Mouse (Mus musculus) erythroblast, embryonic 14.5 days (primary cell): ENCODE results near the gene Ncor1.

Experiments used
- GATA1 ChIP-seq: IDR thresholded peaks from 2 replicates; pipeline ENCODE4 v1.6.1; 2012; ENCODE audit warnings: low read length, inconsistent platforms, mixed read lengths
- TAL1 ChIP-seq: IDR thresholded peaks from 3 replicates; pipeline ENCODE4 v1.6.1; 2012; ENCODE audit warnings: low read length, inconsistent platforms, mixed read lengths

DNA sequence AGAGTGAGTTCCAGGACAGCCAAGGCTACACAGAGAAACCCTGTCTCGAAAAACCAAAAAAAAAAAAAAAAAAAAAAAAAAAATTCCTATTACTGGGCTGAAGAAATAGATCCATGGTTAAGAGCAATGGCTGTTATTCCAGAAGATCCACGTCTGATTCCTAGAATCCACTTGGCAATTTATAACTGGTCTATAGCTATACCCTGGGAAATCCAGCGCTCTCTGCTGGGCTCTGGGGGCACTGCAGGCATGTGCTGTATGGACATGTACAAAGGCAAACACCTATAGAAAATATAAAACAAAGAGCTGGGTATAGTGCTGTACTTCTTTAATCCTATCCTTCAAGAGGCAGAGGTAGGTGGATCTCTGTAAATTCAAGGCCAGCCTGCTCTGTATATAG lies 31.2 kb downstream of the Ncor1 start:
- TF ChIP-seq GATA1 (no peak), TAL1 (no peak)
